Mouse (Mus musculus) neural tube, embryonic 14.5 days (tissue): Measurements from ENCODE around the gene Mrps27. TPM values are rescaled to one million over a fixed set of nuclear protein-coding genes. Genes with fewer than 3 reads are reported as not detected.
A peak's percentile ranks its signal among the peaks of the same experiment; 100 is the strongest.

Source experiments
- ATAC-seq: fragments of 200-750 bp; cut with Nextera tagmentation; 2 replicates; pipeline ENCODE4 v1.8.0; 2017; ENCODE audit warnings: low read depth, mild to moderate bottlenecking, moderate TSS enrichment, moderate library complexity
- H3K27ac ChIP-seq: fragments of 300-500 bp; sonication (generic); 2 replicates; pipeline ENCODE4 v1.5.1; 2014; ENCODE audit warnings: low read depth, mild to moderate bottlenecking, control low read depth, low read length, moderate library complexity, mixed read lengths
- H3K27me3 ChIP-seq: fragments of 300-500 bp; sonication (generic); 2 replicates; pipeline ENCODE4 v1.6.1; 2014; ENCODE audit warnings: low read length; ENCODE audit not compliant: control insufficient read depth, insufficient read depth
- H3K36me3 ChIP-seq: fragments of 300-500 bp; sonication (generic); 2 replicates; pipeline ENCODE4 v1.6.1; 2014; ENCODE audit warnings: low read length, mixed read lengths; ENCODE audit not compliant: control insufficient read depth, insufficient read depth
- H3K4me1 ChIP-seq: fragments of 300-500 bp; sonication (generic); 2 replicates; pipeline ENCODE4 v1.6.1; 2014; ENCODE audit warnings: low read length; ENCODE audit not compliant: control insufficient read depth, insufficient read depth
- H3K4me2 ChIP-seq: fragments of 300-500 bp; sonication (generic); 2 replicates; pipeline ENCODE4 v1.6.1; 2014; ENCODE audit warnings: mild to moderate bottlenecking, low read depth, low read length, control low read depth
- H3K4me3 ChIP-seq: fragments of 300-500 bp; sonication (generic); 2 replicates; pipeline ENCODE4 v1.5.1; 2014; ENCODE audit warnings: low read depth, low read length, control low read depth, mixed read lengths
- H3K9ac ChIP-seq: fragments of 300-500 bp; sonication (generic); replicated peaks from 2 replicates; pipeline ENCODE4 v1.6.1; 2014; ENCODE audit warnings: low read depth, mild to moderate bottlenecking, control low read depth, low read length, mixed read lengths
- H3K9me3 ChIP-seq: fragments of 300-500 bp; sonication (generic); 2 replicates; pipeline ENCODE4 v1.6.1; 2016; ENCODE audit warnings: low read length; ENCODE audit not compliant: control insufficient read depth
- WGBS: fragments of 180-500 bp; shearing (Covaris S2); extraction: QIAGEN DNeasy Blood & Tissue Kit; methylation state at CpG from one replicate; pipeline ENCODE4 v1.1.7; 2014; 5-methylcytosine and 5-hydroxymethylcytosine counted together
- polyA plus RNA-seq: library from polyadenylated mRNA; unstranded; fragments of >200 nt; fragmentation: Nextera tagmentation; extraction: Ambion mirVana; gene quantifications from 2 replicates; pipeline ENCODE4 v1.2.1, GENCODE M21; 2014

Gene Mrps27
- polyA plus RNA-seq, 1 experiment from 2014 or later = 40.2 TPM

GRCm38 (mm10) chr13:99341504-99341903 is 3.1 kb upstream of the Mrps27 start:
- Histone ChIP-seq H3K9ac (no peak overlapping the region), H3K27me3 (no peaks in the 10 kb centered on the region), H3K4me1 (peaks cover 11% of the 10 kb centered on the region), H3K4me2 (no peak overlapping the region), H3K9me3 (no peaks in the 10 kb centered on the region), H3K36me3 (peaks cover 27% of the 10 kb centered on the region), H3K4me3 (no peak overlapping the region), H3K27ac (no peak overlapping the region)
- no peak for ATAC-seq
- 96% methylated on average over 6 of the region's 6 CpGs for WGBS

- Histone ChIP-seq H3K4me1 (peaks cover 11% of the 10 kb centered on the region), H3K27me3 (no peaks in the 10 kb centered on the region), H3K36me3 (peaks cover 17% of the 10 kb centered on the region), H3K4me3 (peak overlapping the region; percentile 84), H3K9ac (peak overlapping the region; percentile 76), H3K9me3 (no peaks in the 10 kb centered on the region), H3K27ac (peak overlapping the region; percentile 87), H3K4me2 (peak overlapping the region; percentile 70)
- 3% methylated on average over 30 of the region's 30 CpGs for WGBS
- ATAC-seq = peak; percentile 88
Observed at GRCm38 (mm10) chr13:99343876-99344598, 549 bp upstream of the Mrps27 start.

DNA sequence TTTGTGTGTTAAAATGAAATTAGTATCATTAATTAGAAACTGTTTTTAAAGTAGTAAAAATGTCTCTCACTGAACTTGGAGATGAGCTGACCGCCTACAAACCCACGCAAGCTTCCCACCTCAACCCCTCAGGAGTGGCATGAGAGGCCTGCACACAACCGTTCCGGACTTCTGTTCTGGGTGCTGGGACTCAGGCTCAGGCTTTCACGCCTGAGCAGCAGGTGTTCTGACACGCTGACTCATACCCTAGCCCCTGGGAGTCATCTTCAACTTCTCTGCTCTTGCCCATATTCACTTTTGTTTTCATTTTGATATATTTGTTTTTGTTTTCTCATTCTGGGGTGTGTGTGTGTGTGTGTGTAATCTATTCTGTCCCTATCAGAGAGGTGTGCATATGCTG is 5.4 kb downstream of the Mrps27 start:
- Histone ChIP-seq H3K36me3 (no peaks in the 10 kb centered on the region), H3K27ac (no peak overlapping the region), H3K9me3 (no peaks in the 10 kb centered on the region), H3K4me1 (peaks cover 9% of the 10 kb centered on the region; the same call in 1 of the 2 replicates), H3K27me3 (no peaks in the 10 kb centered on the region), H3K4me2 (no peak overlapping the region), H3K9ac (no peak overlapping the region), H3K4me3 (no peak overlapping the region)
- ATAC-seq = no peak
- 90% methylated on average over 6 of the region's 6 CpGs for WGBS

GRCm38 (mm10) chr13:99351186-99351585 is 6.6 kb downstream of the Mrps27 start:
- Histone ChIP-seq H3K27ac (no peak overlapping the region), H3K36me3 (no peaks in the 10 kb centered on the region), H3K4me2 (no peak overlapping the region), H3K4me3 (no peak overlapping the region), H3K9ac (no peak overlapping the region), H3K9me3 (no peaks in the 10 kb centered on the region), H3K4me1 (0 out of 2 replicates have a peak, but pooled peaks cover 4% of the 10 kb centered on the region), H3K27me3 (no peaks in the 10 kb centered on the region)
- ATAC-seq = no peak
- WGBS = 80% methylated on average over 8 of the region's 8 CpGs

DNA sequence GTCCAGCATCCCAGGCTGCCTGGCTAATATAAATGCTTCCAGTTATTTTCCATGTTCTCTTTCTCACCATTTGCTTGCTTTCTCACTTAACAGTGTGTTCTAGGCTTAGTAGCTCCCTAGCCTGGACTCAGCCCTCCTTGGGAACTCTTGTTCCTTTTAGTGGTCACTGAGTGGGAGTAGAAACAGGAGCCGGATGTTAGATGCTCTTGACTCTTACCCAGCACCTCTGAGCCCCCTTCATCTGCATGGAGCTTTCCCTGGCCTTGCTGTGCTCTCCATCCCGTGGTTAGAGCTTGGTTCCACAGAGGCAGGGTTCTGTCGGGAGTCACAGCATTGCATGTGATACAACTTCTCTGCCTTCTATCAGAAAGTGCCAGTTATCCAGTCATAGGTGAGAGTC is 7.0 kb downstream of the Mrps27 start:
- Histone ChIP-seq H3K9me3 (no peaks in the 10 kb centered on the region), H3K4me2 (no peak overlapping the region), H3K4me3 (no peak overlapping the region), H3K4me1 (0 out of 2 replicates have a peak, but pooled peaks cover 4% of the 10 kb centered on the region), H3K9ac (no peak overlapping the region), H3K27ac (no peak overlapping the region), H3K36me3 (no peaks in the 10 kb centered on the region), H3K27me3 (no peaks in the 10 kb centered on the region)
- 91% methylated on average over 3 of the region's 3 CpGs for WGBS
- ATAC-seq = no peak

DNA sequence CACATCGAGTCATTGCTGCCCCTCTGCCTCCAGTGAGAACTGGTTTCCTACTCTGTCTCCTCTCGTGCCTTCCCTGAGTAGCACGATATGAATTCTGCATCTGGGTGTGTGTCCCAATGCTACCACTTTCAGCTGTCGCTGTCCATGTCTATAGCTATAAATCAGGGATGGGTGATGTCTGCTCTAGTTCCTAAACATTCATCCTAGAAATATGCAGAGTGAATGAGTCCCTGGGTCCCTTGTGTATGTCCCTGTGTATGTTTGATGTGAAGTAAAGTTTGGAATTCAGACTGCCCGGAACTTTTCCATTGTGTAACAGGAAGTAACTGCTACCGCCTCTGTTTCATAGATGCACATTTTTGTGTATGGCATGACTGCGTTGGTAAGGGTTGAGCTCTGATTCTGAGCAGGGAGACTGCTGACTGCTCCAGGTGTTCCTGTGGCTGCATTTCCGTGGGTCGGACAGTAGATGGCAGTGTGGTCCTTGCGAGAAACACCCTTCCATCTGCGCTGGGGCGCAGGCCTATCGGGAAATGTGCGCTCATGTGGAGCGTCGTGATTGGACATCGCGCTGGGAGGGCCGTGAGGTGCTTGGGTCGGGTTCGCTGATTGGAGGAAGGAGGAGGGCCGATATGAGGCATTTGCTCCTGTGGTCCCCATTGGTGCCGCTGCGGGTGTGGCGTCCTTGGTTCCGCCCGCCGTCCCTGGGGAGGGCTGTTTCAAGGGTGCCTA is 8.3 kb downstream of the Mrps27 start:
- Histone ChIP-seq H3K9ac (0 out of 2 replicates have a peak overlapping the region, but pooled peaks have one; percentile 39), H3K4me3 (peak overlapping the region; percentile 35), H3K27me3 (no peaks in the 10 kb centered on the region), H3K9me3 (no peaks in the 10 kb centered on the region), H3K4me1 (0 out of 2 replicates have a peak, but pooled peaks cover 4% of the 10 kb centered on the region), H3K27ac (peak overlapping the region; percentile 71), H3K36me3 (no peaks in the 10 kb centered on the region), H3K4me2 (peak overlapping the region; percentile 61)
- peak; percentile 100 for ATAC-seq
- 10% methylated on average over 28 of the region's 28 CpGs for WGBS

- no peak; the same call in 1 of the 2 replicates for ATAC-seq
- no peaks in the 10 kb centered on the region for H3K36me3 ChIP-seq
- peak overlapping the region; percentile 61 for H3K4me2 ChIP-seq
- no peaks in the 10 kb centered on the region for H3K27me3 ChIP-seq
- H3K9ac ChIP-seq = peak overlapping the region; percentile 39; the same call in 1 of the 2 replicates
- WGBS = 12% methylated on average over 7 of the region's 7 CpGs
- H3K4me1 ChIP-seq = 0 out of 2 replicates have a peak, but pooled peaks cover 4% of the 10 kb centered on the region
- no peaks in the 10 kb centered on the region for H3K9me3 ChIP-seq
- H3K4me3 ChIP-seq = peak overlapping the region; percentile 35
- peak overlapping the region; percentile 71 for H3K27ac ChIP-seq
Observed at GRCm38 (mm10) chr13:99353490-99353851, 8.9 kb downstream of the Mrps27 start.

- Histone ChIP-seq H3K27ac (no peak overlapping the region), H3K9me3 (no peaks in the 10 kb centered on the region), H3K4me2 (no peak overlapping the region), H3K9ac (no peak overlapping the region), H3K4me3 (no peak overlapping the region), H3K36me3 (no peaks in the 10 kb centered on the region), H3K4me1 (0 out of 2 replicates have a peak, but pooled peaks cover 4% of the 10 kb centered on the region), H3K27me3 (no peaks in the 10 kb centered on the region)
- WGBS = 81% methylated on average over 6 of the region's 6 CpGs
- ATAC-seq = no peak
Observed at GRCm38 (mm10) chr13:99355072-99355471, 10.5 kb downstream of the Mrps27 start.

DNA sequence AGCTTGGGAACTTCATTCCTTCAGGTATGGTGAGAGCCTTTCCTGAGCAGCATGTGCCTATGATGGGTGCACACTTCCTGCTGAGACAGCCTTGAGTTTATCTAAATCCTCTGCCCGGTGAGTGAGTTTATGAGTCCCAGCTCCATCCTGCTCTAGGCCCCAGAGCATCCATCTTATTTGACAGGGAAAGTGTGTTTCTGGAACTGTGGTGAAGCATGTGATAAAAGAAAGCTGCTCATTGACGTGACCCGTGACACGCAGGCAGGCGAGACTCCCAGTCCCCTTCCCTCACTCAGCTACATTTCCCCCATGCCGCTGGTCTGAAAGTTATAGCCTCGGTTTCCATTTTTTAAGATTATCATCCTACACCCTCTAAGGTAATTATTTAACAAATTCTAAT is 11.3 kb downstream of the Mrps27 start:
- no peak for ATAC-seq
- Histone ChIP-seq H3K4me3 (no peak overlapping the region), H3K36me3 (no peaks in the 10 kb centered on the region), H3K27me3 (no peaks in the 10 kb centered on the region), H3K27ac (no peak overlapping the region), H3K4me2 (no peak overlapping the region), H3K9me3 (no peaks in the 10 kb centered on the region), H3K4me1 (0 out of 2 replicates have a peak, but pooled peaks cover 4% of the 10 kb centered on the region), H3K9ac (no peak overlapping the region)
- 66% methylated on average over 7 of the region's 7 CpGs for WGBS
